Mouse (Mus musculus): ENCODE data around the gene Cdk7. TPM values are rescaled to one million over a fixed set of nuclear protein-coding genes. Genes with fewer than 3 reads are reported as not detected.

The Cdk7 gene
- total RNA-seq, 2 experiments from 2014 or later, result 39.2 to 42.3 TPM

DNA sequence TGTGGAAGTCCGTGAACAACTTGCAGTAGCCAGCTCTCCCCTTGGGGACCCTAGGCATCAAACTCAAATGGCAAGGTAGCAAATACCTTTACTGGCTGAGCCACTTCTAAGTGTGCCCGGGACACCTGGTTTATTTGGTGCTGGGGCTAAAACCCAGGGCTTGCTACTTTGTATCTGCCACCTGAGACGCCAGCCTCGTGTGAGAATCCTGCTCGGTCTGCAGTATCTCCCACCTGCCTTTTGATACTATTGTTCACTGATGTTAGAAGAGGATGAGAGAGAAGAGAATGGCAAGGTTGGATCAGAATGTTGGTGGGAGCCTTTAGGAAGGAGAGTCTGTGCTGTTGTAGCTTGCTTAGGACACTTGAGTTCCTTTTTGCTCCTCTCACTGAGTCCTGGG is 72.6 kb downstream of the Cdk7 start:
- intact Hi-C loops (cut with DNase I), result loop anchor here (10.0 kb wide), 2 partner anchors 553 to 1313 kb away; partner anchors contain the start of genes Bdp1, Mrps27, Ptcd2 and Serf1

More for the DNA sequence above, 72.6 kb downstream of the Cdk7 start:
- DNase-seq (ENCODE audit: low spot score in 2 of 2), result no peak

Other genes starting within 250 kb of the Cdk7 start
- 10 to 100 TPM; 34.0 to 43.0 TPM for gene Gtf2h2, start 238.4 kb downstream of the Cdk7 start, total RNA-seq (2021)
- 1 to 10 TPM; 8.2 to 8.5 TPM for gene Ocln, start 178.2 kb downstream of the Cdk7 start, total RNA-seq (2021)
- gene Marveld2, start 114.0 kb downstream of the Cdk7 start, total RNA-seq (2021), result 1 to 10 TPM; 1.2 to 2.4 TPM
- gene Ak6, start 80.0 kb downstream of the Cdk7 start, total RNA-seq (2021), result 10 to 100 TPM; 77.2 to 87.9 TPM
- 10 to 100 TPM; 12.7 to 15.0 TPM for gene Rad17, start 79.9 kb downstream of the Cdk7 start, total RNA-seq (2021)
- gene Taf9, start 79.4 kb downstream of the Cdk7 start, total RNA-seq (2021), result 10 to 100 TPM; 26.8 to 35.9 TPM
- under 1 TPM; 0.16 to 0.17 TPM for gene Ccdc125, start 61.2 kb downstream of the Cdk7 start, total RNA-seq (2021)
- 10 to 100 TPM; 48.0 to 56.9 TPM for gene Mrps36, start 13.7 kb upstream of the Cdk7 start, total RNA-seq (2021)
- gene Cenph, start 45.0 kb upstream of the Cdk7 start, total RNA-seq (2021), result under 1 TPM; 0.63 to 0.69 TPM
- 1 to 10 TPM in 1 of 2 experiments, under 1 TPM in 1; 0.70 to 1.0 TPM for gene Ccnb1, start 55.6 kb upstream of the Cdk7 start, total RNA-seq (2021)
- gene Slc30a5, start 102.5 kb upstream of the Cdk7 start, total RNA-seq (2021), result 10 to 100 TPM; 44.7 to 46.4 TPM